Mouse (Mus musculus) kidney, adult 2 months (tissue): Measurements from ENCODE around the gene Atp5d.

Source experiments
- CTCF ChIP-seq: fragments of 200-500 bp; conservative IDR thresholded peaks from 2 replicates; pipeline ENCODE4 v1.5.1; 2011; ENCODE audit warnings: low read depth, mild to moderate bottlenecking, control low read depth, low read length, moderate library complexity, mixed read lengths; ENCODE audit not compliant: insufficient read depth, insufficient read length
- POLR2A ChIP-seq: fragments of 200-500 bp; IDR thresholded peaks from one replicate; pipeline ENCODE4 v1.6.1; 2011; ENCODE audit warnings: low read depth, low read length, control low read depth

- TF ChIP-seq POLR2A, result peak; percentile 44
- TF ChIP-seq CTCF, result no peak
Observed at GRCm38 (mm10) chr10:80115290-80115943, 23.0 kb upstream of the Atp5d start, which contains the start of gene Stk11.
